Mouse (Mus musculus) CD4-positive naive resting alpha-beta T cell, adult 76 days (primary cell): ENCODE data around the gene Plcl2. TPM values are rescaled to one million over a fixed set of nuclear protein-coding genes. Genes with fewer than 3 reads are reported as not detected.

Experiments used
- total RNA-seq: library from RNA; stranded (reverse); gene quantifications from one replicate; pipeline ENCODE4 v1.2.4, GENCODE M21; 2023

The Plcl2 gene
- 94.5 TPM for total RNA-seq

GRCm38 (mm10) chr17:50509251-50510104, at the start of gene Plcl2:
Plcl2 (plus strand) TSS chr17:50509403.

Other genes with a start within 250 kb of the Plcl2 start
- gene Dazl, start 215.8 kb upstream of the Plcl2 start, total RNA-seq: not detected